Mouse (Mus musculus): ENCODE results near the gene Prok1. TPM values are rescaled to one million over a fixed set of nuclear protein-coding genes. Genes with fewer than 3 reads are reported as not detected.

Prok1 gene
- polyA plus RNA-seq, 1 experiment from 2014 or later, result not detected

DNA sequence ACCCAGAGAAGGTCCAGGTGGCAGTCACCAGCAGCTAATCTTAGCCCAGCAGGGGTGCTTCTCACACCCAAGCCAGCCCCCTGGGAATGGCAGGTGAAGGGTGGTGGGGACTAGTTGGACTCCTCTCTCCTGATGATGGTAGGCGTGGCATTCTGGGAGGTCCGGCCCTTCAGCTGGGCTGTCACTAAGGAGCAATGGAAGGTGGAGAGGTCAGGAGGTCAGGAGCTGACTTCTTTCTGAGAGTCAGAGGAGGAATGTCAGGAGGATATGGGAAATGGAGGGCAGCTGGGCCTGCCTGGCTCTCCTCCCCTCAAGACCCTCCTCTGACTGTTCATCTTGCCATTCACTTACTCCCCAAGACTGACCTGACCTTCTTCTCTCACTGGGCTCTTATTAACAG, 1.5 kb downstream of the Prok1 start:
- Histone ChIP-seq H3K4me2 (ENCODE audit: low read length) (no peak overlapping the region), H3K4me3 (ENCODE audit: control insufficient read depth in 1 of 2, insufficient read depth in 1 of 2, low read depth in 1 of 2, low read length in 2 of 2) (no peak overlapping the region), H3K27ac (replicated peaks in 1 of 2; ENCODE audit: control insufficient read depth in 1 of 2, insufficient read depth in 1 of 2, low read depth in 2 of 2, low read length in 2 of 2) (no peak overlapping the region), H3K4me1 (ENCODE audit: control insufficient read depth in 2 of 2, insufficient read depth in 2 of 2, low read length in 2 of 2) (no peaks in the 10 kb centered on the region), H3K9me3 (ENCODE audit: control insufficient read depth, low read length) (no peaks in the 10 kb centered on the region), H3K9ac (ENCODE audit: low read length) (no peak overlapping the region), H3K36me3 (ENCODE audit: control insufficient read depth, insufficient read depth, low read length) (no peaks in the 10 kb centered on the region), H3K27me3 (ENCODE audit: control insufficient read depth, insufficient read depth, low read length) (no peaks in the 10 kb centered on the region)
- WGBS, result 64% methylated on average over 2 of the region's 2 CpGs
- no peak for ATAC-seq (ENCODE audit: insufficient number of reproducible peaks, insufficient read depth, low FRiP score, low read depth)

DNA sequence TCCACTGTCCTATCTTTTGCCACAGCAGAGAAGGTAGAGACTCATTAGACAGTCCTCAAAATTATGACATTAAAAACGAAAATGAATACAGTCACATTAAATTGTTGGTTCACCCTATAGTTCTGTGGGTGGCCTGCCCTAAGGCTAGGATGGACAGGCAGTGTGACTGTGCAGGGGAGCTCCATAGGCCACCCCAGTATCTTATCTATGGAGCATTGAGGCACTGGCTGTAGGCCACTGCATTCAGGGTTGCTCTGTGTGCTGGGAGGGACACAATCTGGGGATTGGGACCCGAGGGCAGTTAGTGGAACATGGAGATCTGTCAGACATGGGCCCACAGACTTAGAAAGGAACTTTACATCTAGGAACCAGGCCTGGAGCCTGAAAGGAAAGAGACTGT, 5.6 kb downstream of the Prok1 start:
- WGBS, result 22% methylated on average over 2 of the region's 2 CpGs
- no peak for ATAC-seq (ENCODE audit: insufficient number of reproducible peaks, insufficient read depth, low FRiP score, low read depth)

DNA sequence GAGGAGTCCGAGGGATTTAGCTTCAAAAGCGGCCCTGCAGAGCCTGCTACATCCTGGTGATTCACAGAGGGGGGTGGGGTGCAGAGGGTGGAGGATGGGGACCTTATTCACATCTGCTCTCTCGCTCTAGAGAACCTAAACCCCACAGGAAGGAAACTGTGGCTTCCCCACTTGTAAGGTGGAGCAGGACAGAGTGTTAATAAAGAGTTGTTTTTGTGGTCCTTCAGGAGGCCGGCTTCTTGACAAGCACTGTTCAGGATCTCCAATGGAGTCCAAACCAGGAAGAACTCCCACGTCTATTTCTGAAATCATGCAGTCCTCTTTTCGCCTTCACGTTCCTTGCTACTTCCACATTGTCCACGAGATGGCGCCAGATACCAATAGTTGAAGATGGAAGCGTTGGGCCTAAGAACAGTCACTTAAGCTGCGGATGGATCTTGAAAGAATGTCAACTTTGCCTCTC, 6.1 kb downstream of the Prok1 start:
- Histone ChIP-seq H3K4me2 (ENCODE audit: low read length) (0 out of 2 replicates have a peak overlapping the region, but pooled peaks have one; percentile 24), H3K4me1 (ENCODE audit: control insufficient read depth in 2 of 2, insufficient read depth in 2 of 2, low read length in 2 of 2) (peaks cover 0 to 8% of the 10 kb centered on the region in 2 experiments; a peak in 2 of 4 replicates), H3K36me3 (ENCODE audit: control insufficient read depth, insufficient read depth, low read length) (no peaks in the 10 kb centered on the region), H3K4me3 (ENCODE audit: control insufficient read depth in 1 of 2, insufficient read depth in 1 of 2, low read depth in 1 of 2, low read length in 2 of 2) (no peak overlapping the region), H3K9ac (ENCODE audit: low read length) (no peak overlapping the region), H3K27me3 (ENCODE audit: control insufficient read depth, insufficient read depth, low read length) (peaks cover 12% of the 10 kb centered on the region; the same call in 1 of the 2 replicates), H3K9me3 (ENCODE audit: control insufficient read depth, low read length) (no peaks in the 10 kb centered on the region), H3K27ac (replicated peaks in 1 of 2; ENCODE audit: control insufficient read depth in 1 of 2, insufficient read depth in 1 of 2, low read depth in 2 of 2, low read length in 2 of 2) (no peak overlapping the region)
- no peak for ATAC-seq (ENCODE audit: insufficient number of reproducible peaks, insufficient read depth, low FRiP score, low read depth)
- 6% methylated on average over 11 of the region's 11 CpGs for WGBS

More for the DNA sequence above, 5.6 kb downstream of the Prok1 start:
- Histone ChIP-seq H3K36me3 (ENCODE audit: control insufficient read depth, insufficient read depth, low read length) (no peaks in the 10 kb centered on the region), H3K9ac (ENCODE audit: low read length) (no peak overlapping the region), H3K27ac (replicated peaks in 1 of 2; ENCODE audit: control insufficient read depth in 1 of 2, insufficient read depth in 1 of 2, low read depth in 2 of 2, low read length in 2 of 2) (no peak overlapping the region), H3K4me1 (ENCODE audit: control insufficient read depth in 2 of 2, insufficient read depth in 2 of 2, low read length in 2 of 2) (peaks cover 0 to 8% of the 10 kb centered on the region in 2 experiments; a peak in 2 of 4 replicates), H3K4me3 (ENCODE audit: control insufficient read depth in 1 of 2, insufficient read depth in 1 of 2, low read depth in 1 of 2, low read length in 2 of 2) (no peak overlapping the region), H3K27me3 (ENCODE audit: control insufficient read depth, insufficient read depth, low read length) (peaks cover 12% of the 10 kb centered on the region; the same call in 1 of the 2 replicates), H3K9me3 (ENCODE audit: control insufficient read depth, low read length) (no peaks in the 10 kb centered on the region), H3K4me2 (ENCODE audit: low read length) (no peak overlapping the region)

DNA sequence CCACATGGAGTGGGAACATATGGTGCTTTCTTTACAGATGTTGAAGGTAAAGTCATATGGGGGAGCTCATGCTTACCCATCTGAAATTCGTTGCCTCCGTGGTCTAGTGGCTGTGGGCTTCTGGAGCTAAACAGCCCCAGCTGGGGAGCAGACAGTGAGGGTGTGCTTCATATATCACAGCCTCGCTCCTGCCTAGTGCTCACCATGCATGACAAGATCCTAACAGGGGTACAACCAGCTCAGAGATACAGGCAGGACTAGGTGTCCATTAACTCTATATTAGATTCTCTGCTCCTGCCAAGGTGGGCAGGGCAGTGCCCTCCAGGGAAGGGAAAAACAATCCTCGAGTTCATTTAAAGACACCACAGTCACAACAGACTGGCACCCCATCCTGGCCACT, 8.3 kb downstream of the Prok1 start:
- H3K4me2 ChIP-seq (ENCODE audit: low read length), result no peak overlapping the region
- WGBS, result 74% methylated on average over 4 of the region's 4 CpGs
- ATAC-seq (ENCODE audit: insufficient number of reproducible peaks, insufficient read depth, low FRiP score, low read depth), result no peak
- H3K36me3 ChIP-seq (ENCODE audit: control insufficient read depth, insufficient read depth, low read length), result no peaks in the 10 kb centered on the region
- peaks cover 0 to 8% of the 10 kb centered on the region in 2 experiments; a peak in 2 of 4 replicates for H3K4me1 ChIP-seq (ENCODE audit: control insufficient read depth in 2 of 2, insufficient read depth in 2 of 2, low read length in 2 of 2)
- H3K4me3 ChIP-seq (ENCODE audit: control insufficient read depth in 1 of 2, insufficient read depth in 1 of 2, low read depth in 1 of 2, low read length in 2 of 2), result no peak overlapping the region
- no peaks in the 10 kb centered on the region for H3K9me3 ChIP-seq (ENCODE audit: control insufficient read depth, low read length)
- no peak overlapping the region for H3K9ac ChIP-seq (ENCODE audit: low read length)
- H3K27me3 ChIP-seq (ENCODE audit: control insufficient read depth, insufficient read depth, low read length), result peaks cover 12% of the 10 kb centered on the region; the same call in 1 of the 2 replicates
- no peak overlapping the region for H3K27ac ChIP-seq (replicated peaks in 1 of 2; ENCODE audit: control insufficient read depth in 1 of 2, insufficient read depth in 1 of 2, low read depth in 2 of 2, low read length in 2 of 2)

DNA sequence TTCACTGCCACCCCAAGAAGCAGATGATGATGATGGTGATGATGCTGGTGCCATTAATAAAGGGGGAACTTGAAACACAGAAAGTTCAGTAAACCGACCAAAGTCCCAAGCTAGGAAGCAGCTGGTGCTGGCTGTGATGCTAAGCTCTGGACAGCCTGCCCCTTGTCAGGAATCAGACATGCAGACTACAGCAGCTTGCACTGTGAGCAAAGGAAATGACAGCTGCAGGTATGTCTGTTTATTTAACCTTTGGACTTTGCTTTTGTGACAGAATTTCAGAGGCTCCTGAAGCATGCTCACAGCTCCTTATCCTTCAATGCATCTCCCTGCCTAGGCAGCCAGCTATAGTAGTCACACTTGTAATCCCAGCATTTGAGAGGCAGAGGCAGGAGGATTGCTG, 9.0 kb downstream of the Prok1 start, which contains the start of gene A630076J17Rik:
A630076J17Rik (plus strand) TSS at position 88 of the 400 bp plus-strand sequence.
- Histone ChIP-seq H3K4me2 (ENCODE audit: low read length) (no peak within 1 kb of the TSS), H3K36me3 (ENCODE audit: control insufficient read depth, insufficient read depth, low read length) (no peaks in the 10 kb centered on the region), H3K27me3 (ENCODE audit: control insufficient read depth, insufficient read depth, low read length) (peaks cover 12% of the 10 kb centered on the region; the same call in 1 of the 2 replicates), H3K27ac (replicated peaks in 1 of 2; ENCODE audit: control insufficient read depth in 1 of 2, insufficient read depth in 1 of 2, low read depth in 2 of 2, low read length in 2 of 2) (no peak within 1 kb of the TSS), H3K9ac (ENCODE audit: low read length) (no peak within 1 kb of the TSS), H3K4me3 (ENCODE audit: control insufficient read depth in 1 of 2, insufficient read depth in 1 of 2, low read depth in 1 of 2, low read length in 2 of 2) (no peak within 1 kb of the TSS), H3K9me3 (ENCODE audit: control insufficient read depth, low read length) (no peaks in the 10 kb centered on the region), H3K4me1 (ENCODE audit: control insufficient read depth in 2 of 2, insufficient read depth in 2 of 2, low read length in 2 of 2) (peaks cover 0 to 8% of the 10 kb centered on the region in 2 experiments; a peak in 2 of 4 replicates)
- 40% methylated on average over 1 of the region's 1 CpGs for WGBS
- no peak for ATAC-seq (ENCODE audit: insufficient number of reproducible peaks, insufficient read depth, low FRiP score, low read depth)

DNA sequence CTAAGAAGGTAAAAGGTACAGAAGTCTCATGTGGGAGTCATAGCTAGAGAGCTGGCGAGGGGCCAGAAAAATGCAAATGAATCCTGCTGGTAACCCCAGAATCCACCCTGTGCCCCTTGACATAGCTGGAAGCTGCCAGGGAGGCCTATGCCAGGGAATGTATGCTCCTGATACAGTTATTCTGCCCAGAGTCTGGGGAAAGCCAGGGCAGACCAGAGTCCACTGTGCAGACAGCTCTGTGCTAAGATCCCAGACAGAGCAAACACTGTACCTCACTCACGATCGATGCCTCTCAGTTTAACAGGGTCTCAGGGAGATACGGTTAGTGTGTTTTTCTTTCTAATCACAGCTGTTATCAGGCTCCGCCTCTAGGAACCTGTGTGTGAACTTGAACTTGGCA, 9.7 kb downstream of the Prok1 start:
- peaks cover 0 to 8% of the 10 kb centered on the region in 2 experiments; a peak in 2 of 4 replicates for H3K4me1 ChIP-seq (ENCODE audit: control insufficient read depth in 2 of 2, insufficient read depth in 2 of 2, low read length in 2 of 2)
- WGBS, result 41% methylated on average over 5 of the region's 5 CpGs
- H3K4me2 ChIP-seq (ENCODE audit: low read length), result no peak overlapping the region
- 0 out of 2 replicates have a peak, but pooled peaks have one; percentile 33 for ATAC-seq (ENCODE audit: insufficient number of reproducible peaks, insufficient read depth, low FRiP score, low read depth)
- no peak overlapping the region for H3K27ac ChIP-seq (replicated peaks in 1 of 2; ENCODE audit: control insufficient read depth in 1 of 2, insufficient read depth in 1 of 2, low read depth in 2 of 2, low read length in 2 of 2)
- H3K9me3 ChIP-seq (ENCODE audit: control insufficient read depth, low read length), result no peaks in the 10 kb centered on the region
- H3K27me3 ChIP-seq (ENCODE audit: control insufficient read depth, insufficient read depth, low read length), result peaks cover 12% of the 10 kb centered on the region; the same call in 1 of the 2 replicates
- H3K4me3 ChIP-seq (ENCODE audit: control insufficient read depth in 1 of 2, insufficient read depth in 1 of 2, low read depth in 1 of 2, low read length in 2 of 2), result no peak overlapping the region
- H3K9ac ChIP-seq (ENCODE audit: low read length), result no peak overlapping the region
- no peaks in the 10 kb centered on the region for H3K36me3 ChIP-seq (ENCODE audit: control insufficient read depth, insufficient read depth, low read length)

DNA sequence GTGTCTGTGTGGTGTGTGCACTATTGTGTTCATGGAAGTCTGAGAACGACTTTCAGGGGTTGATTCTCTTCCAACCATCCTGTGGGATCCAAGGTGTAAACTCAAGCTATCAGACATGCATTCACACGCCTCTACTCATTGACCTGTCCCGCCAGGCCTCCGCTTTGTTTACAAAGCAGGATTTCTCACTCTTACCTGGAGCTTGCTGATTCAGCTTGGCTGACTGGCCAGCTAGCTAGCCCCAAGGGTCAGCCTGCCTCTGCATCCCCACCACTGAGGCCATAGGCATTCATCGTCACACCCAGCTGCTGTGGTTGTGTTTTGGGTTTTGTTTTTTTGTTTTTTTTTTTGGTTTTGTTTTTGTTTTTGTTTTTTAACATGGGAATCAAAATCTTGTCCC, 10.3 kb downstream of the Prok1 start:
- H3K4me3 ChIP-seq (ENCODE audit: control insufficient read depth in 1 of 2, insufficient read depth in 1 of 2, low read depth in 1 of 2, low read length in 2 of 2), result no peak overlapping the region
- WGBS, result 78% methylated on average over 5 of the region's 5 CpGs
- H3K27ac ChIP-seq (replicated peaks in 1 of 2; ENCODE audit: control insufficient read depth in 1 of 2, insufficient read depth in 1 of 2, low read depth in 2 of 2, low read length in 2 of 2), result no peak overlapping the region
- peaks cover 0 to 8% of the 10 kb centered on the region in 2 experiments; a peak in 2 of 4 replicates for H3K4me1 ChIP-seq (ENCODE audit: control insufficient read depth in 2 of 2, insufficient read depth in 2 of 2, low read length in 2 of 2)
- H3K9ac ChIP-seq (ENCODE audit: low read length), result no peak overlapping the region
- H3K9me3 ChIP-seq (ENCODE audit: control insufficient read depth, low read length), result no peaks in the 10 kb centered on the region
- peaks cover 12% of the 10 kb centered on the region; the same call in 1 of the 2 replicates for H3K27me3 ChIP-seq (ENCODE audit: control insufficient read depth, insufficient read depth, low read length)
- H3K4me2 ChIP-seq (ENCODE audit: low read length), result no peak overlapping the region
- ATAC-seq (ENCODE audit: insufficient number of reproducible peaks, insufficient read depth, low FRiP score, low read depth), result no peak
- H3K36me3 ChIP-seq (ENCODE audit: control insufficient read depth, insufficient read depth, low read length), result no peaks in the 10 kb centered on the region

DNA sequence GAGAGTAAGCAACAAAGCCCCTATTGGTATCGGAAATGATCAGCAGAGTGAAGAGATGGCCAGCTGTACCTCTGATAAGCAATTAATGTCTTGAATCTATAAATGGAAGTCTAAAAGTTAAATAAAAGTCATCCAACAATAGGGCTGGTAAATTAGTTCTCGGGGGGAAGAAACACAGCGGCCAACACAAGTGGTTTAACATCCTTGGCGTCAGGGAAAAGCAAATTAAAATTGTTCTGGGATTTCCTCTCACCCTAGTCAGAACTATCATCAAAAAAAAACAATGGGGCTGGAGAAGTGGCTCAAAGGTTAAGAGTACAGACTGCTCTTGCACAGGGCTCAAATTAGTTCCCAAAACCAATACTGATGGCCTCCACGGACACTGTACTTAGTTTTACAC, 13.7 kb downstream of the Prok1 start:
- Histone ChIP-seq H3K36me3 (ENCODE audit: control insufficient read depth, insufficient read depth, low read length) (no peaks in the 10 kb centered on the region), H3K4me1 (ENCODE audit: control insufficient read depth in 2 of 2, insufficient read depth in 2 of 2, low read length in 2 of 2) (peaks cover 0 to 8% of the 10 kb centered on the region in 2 experiments; a peak in 2 of 4 replicates), H3K4me3 (ENCODE audit: control insufficient read depth in 1 of 2, insufficient read depth in 1 of 2, low read depth in 1 of 2, low read length in 2 of 2) (no peak overlapping the region), H3K27me3 (ENCODE audit: control insufficient read depth, insufficient read depth, low read length) (no peaks in the 10 kb centered on the region), H3K9ac (ENCODE audit: low read length) (no peak overlapping the region), H3K4me2 (ENCODE audit: low read length) (no peak overlapping the region), H3K27ac (replicated peaks in 1 of 2; ENCODE audit: control insufficient read depth in 1 of 2, insufficient read depth in 1 of 2, low read depth in 2 of 2, low read length in 2 of 2) (no peak overlapping the region), H3K9me3 (ENCODE audit: control insufficient read depth, low read length) (no peaks in the 10 kb centered on the region)
- no peak for ATAC-seq (ENCODE audit: insufficient number of reproducible peaks, insufficient read depth, low FRiP score, low read depth)
- WGBS, result 70% methylated on average over 5 of the region's 5 CpGs
